Mouse (Mus musculus): ENCODE data around the gene Slc6a6. TPM values are rescaled to one million over a fixed set of nuclear protein-coding genes. Genes with fewer than 3 reads are reported as not detected.

The Slc6a6 gene
- polyA plus RNA-seq, 1 experiment from 2014 or later: 47.7 TPM

GRCm38 (mm10) chr6:91779206-91779605 lies 95.4 kb downstream of the Slc6a6 start:
- no peak for DNase-seq (ENCODE audit: low spot score)
- Histone ChIP-seq H3K4me1 (ENCODE audit: control insufficient read depth, insufficient read depth, low read length) (no peaks in the 10 kb centered on the region), H3K36me3 (ENCODE audit: control insufficient read depth, insufficient read depth, low read length) (no peaks in the 10 kb centered on the region), H3K4me2 (ENCODE audit: low read depth) (no peak overlapping the region), H3K27ac (ENCODE audit: low read depth, low read length) (no peak overlapping the region), H3K27me3 (ENCODE audit: control insufficient read depth, insufficient read depth, low read length) (no peaks in the 10 kb centered on the region), H3K9me3 (ENCODE audit: control insufficient read depth, low read length) (no peaks in the 10 kb centered on the region), H3K4me3 (ENCODE audit: low read depth, low read length) (no peak overlapping the region), H3K9ac (ENCODE audit: low read length) (no peak overlapping the region)
- ATAC-seq (ENCODE audit: insufficient read depth, low FRiP score, low TSS enrichment): no peak
- 60% methylated on average over 8 of the region's 9 CpGs for WGBS

DNA sequence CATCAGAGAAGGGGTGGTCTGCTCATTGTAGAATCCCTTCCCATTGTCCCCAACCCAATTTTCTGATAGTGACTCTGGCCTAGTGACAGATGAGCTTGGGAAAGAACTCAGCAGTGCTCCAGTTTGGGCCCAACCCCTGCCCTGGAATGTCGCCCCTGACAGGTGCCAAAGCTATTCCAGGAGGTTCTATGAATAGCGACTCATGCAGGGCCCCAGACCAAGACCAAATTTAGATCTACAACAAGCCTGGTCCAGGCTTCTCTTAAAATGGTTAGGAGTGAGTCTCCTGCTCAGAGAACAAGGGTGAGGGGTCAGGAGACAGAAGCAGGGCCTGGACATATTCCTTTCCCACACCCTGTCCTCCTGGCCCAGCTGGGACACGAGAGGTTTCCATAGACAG lies 101.2 kb downstream of the Slc6a6 start:
- WGBS: 87% methylated on average over 3 of the region's 3 CpGs
- Histone ChIP-seq H3K4me1 (ENCODE audit: control insufficient read depth, insufficient read depth, low read length) (no peaks in the 10 kb centered on the region), H3K9ac (ENCODE audit: low read length) (no peak overlapping the region), H3K27me3 (ENCODE audit: control insufficient read depth, insufficient read depth, low read length) (no peaks in the 10 kb centered on the region), H3K27ac (ENCODE audit: low read depth, low read length) (no peak overlapping the region), H3K4me2 (ENCODE audit: low read depth) (no peak overlapping the region), H3K36me3 (ENCODE audit: control insufficient read depth, insufficient read depth, low read length) (no peaks in the 10 kb centered on the region), H3K4me3 (ENCODE audit: low read depth, low read length) (no peak overlapping the region), H3K9me3 (ENCODE audit: control insufficient read depth, low read length) (no peaks in the 10 kb centered on the region)
- no peak for DNase-seq (ENCODE audit: low spot score)
- ATAC-seq (ENCODE audit: insufficient read depth, low FRiP score, low TSS enrichment): no peak

- Histone ChIP-seq H3K27me3 (ENCODE audit: control insufficient read depth, insufficient read depth, low read length) (no peaks in the 10 kb centered on the region), H3K9me3 (ENCODE audit: control insufficient read depth, low read length) (no peaks in the 10 kb centered on the region), H3K9ac (ENCODE audit: low read length) (no peak overlapping the region), H3K27ac (ENCODE audit: low read depth, low read length) (no peak overlapping the region), H3K36me3 (ENCODE audit: control insufficient read depth, insufficient read depth, low read length) (no peaks in the 10 kb centered on the region), H3K4me2 (ENCODE audit: low read depth) (no peak overlapping the region), H3K4me3 (ENCODE audit: low read depth, low read length) (no peak overlapping the region), H3K4me1 (ENCODE audit: control insufficient read depth, insufficient read depth, low read length) (no peaks in the 10 kb centered on the region)
- WGBS: 89% methylated on average over 9 of the region's 9 CpGs
- DNase-seq (ENCODE audit: low spot score) (no peak), ATAC-seq (ENCODE audit: insufficient read depth, low FRiP score, low TSS enrichment) (no peak)
These were observed 104.5 kb downstream of the Slc6a6 start for GRCm38 (mm10) chr6:91788311-91788798.

DNA sequence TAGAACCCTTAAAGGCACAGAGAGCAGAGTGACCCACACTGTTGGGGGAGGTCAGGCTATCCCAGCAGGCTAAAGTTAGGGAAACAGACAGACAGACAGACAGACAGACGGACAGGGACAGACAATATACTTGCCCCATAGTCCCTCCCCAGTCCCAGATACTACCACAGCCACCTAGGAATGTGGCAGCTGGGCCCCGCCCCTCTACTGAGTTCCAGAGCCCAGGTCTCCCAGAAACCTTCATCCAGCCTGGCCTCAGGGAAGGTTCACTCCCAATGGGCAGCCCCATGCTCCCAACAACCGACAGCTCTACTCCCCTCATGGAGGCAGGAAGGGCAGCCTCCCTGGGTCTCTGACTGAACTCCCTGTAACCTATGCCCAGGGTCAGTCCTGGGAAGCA lies 111.8 kb downstream of the Slc6a6 start:
- Histone ChIP-seq H3K4me1 (ENCODE audit: control insufficient read depth, insufficient read depth, low read length) (0 out of 2 replicates have a peak, but pooled peaks cover 3% of the 10 kb centered on the region), H3K4me2 (ENCODE audit: low read depth) (no peak overlapping the region), H3K4me3 (ENCODE audit: low read depth, low read length) (no peak overlapping the region), H3K9me3 (ENCODE audit: control insufficient read depth, low read length) (no peaks in the 10 kb centered on the region), H3K27me3 (ENCODE audit: control insufficient read depth, insufficient read depth, low read length) (no peaks in the 10 kb centered on the region), H3K27ac (ENCODE audit: low read depth, low read length) (no peak overlapping the region), H3K36me3 (ENCODE audit: control insufficient read depth, insufficient read depth, low read length) (no peaks in the 10 kb centered on the region), H3K9ac (ENCODE audit: low read length) (no peak overlapping the region)
- 62% methylated on average over 3 of the region's 3 CpGs for WGBS
- no peak for DNase-seq (ENCODE audit: low spot score)
- ATAC-seq (ENCODE audit: insufficient read depth, low FRiP score, low TSS enrichment): no peak

DNA sequence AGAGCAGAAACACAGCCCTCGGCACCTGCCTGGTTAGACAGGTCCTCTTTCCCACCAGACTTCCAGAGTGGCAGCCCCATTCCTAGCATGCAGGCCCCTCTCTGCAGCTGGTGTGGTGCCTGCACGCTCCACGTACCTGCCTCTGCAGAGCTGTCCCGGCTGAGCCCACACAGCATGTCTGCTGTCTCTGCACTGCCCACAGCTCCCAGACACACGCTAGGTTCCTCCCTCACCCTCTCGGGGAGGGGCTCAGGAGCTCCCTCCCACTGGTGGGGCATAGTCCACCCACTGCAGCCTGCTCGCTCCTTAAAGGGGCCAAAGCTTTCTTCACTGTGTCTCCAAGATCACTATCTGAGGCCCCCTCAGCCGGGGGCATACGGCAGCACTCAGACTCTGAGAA lies 112.2 kb downstream of the Slc6a6 start:
- Histone ChIP-seq H3K4me3 (ENCODE audit: low read depth, low read length) (no peak overlapping the region), H3K9me3 (ENCODE audit: control insufficient read depth, low read length) (no peaks in the 10 kb centered on the region), H3K4me2 (ENCODE audit: low read depth) (no peak overlapping the region), H3K27ac (ENCODE audit: low read depth, low read length) (no peak overlapping the region), H3K36me3 (ENCODE audit: control insufficient read depth, insufficient read depth, low read length) (no peaks in the 10 kb centered on the region), H3K27me3 (ENCODE audit: control insufficient read depth, insufficient read depth, low read length) (no peaks in the 10 kb centered on the region), H3K4me1 (ENCODE audit: control insufficient read depth, insufficient read depth, low read length) (0 out of 2 replicates have a peak, but pooled peaks cover 3% of the 10 kb centered on the region), H3K9ac (ENCODE audit: low read length) (no peak overlapping the region)
- WGBS: 68% methylated on average over 9 of the region's 9 CpGs
- DNase-seq (ENCODE audit: low spot score) (no peak), ATAC-seq (ENCODE audit: insufficient read depth, low FRiP score, low TSS enrichment) (no peak)

GRCm38 (mm10) chr6:91796736-91797135 lies 112.9 kb downstream of the Slc6a6 start:
- Histone ChIP-seq H3K27me3 (ENCODE audit: control insufficient read depth, insufficient read depth, low read length) (no peaks in the 10 kb centered on the region), H3K4me3 (ENCODE audit: low read depth, low read length) (no peak overlapping the region), H3K27ac (ENCODE audit: low read depth, low read length) (no peak overlapping the region), H3K9me3 (ENCODE audit: control insufficient read depth, low read length) (no peaks in the 10 kb centered on the region), H3K9ac (ENCODE audit: low read length) (no peak overlapping the region), H3K36me3 (ENCODE audit: control insufficient read depth, insufficient read depth, low read length) (no peaks in the 10 kb centered on the region), H3K4me1 (ENCODE audit: control insufficient read depth, insufficient read depth, low read length) (0 out of 2 replicates have a peak, but pooled peaks cover 3% of the 10 kb centered on the region), H3K4me2 (ENCODE audit: low read depth) (no peak overlapping the region)
- no peak for ATAC-seq (ENCODE audit: insufficient read depth, low FRiP score, low TSS enrichment)
- WGBS: 87% methylated on average over 4 of the region's 4 CpGs
- no peak for DNase-seq (ENCODE audit: low spot score)

GRCm38 (mm10) chr6:91798496-91798895 lies 114.6 kb downstream of the Slc6a6 start:
- H3K36me3 ChIP-seq (ENCODE audit: control insufficient read depth, insufficient read depth, low read length): no peaks in the 10 kb centered on the region
- DNase-seq (ENCODE audit: low spot score): no peak
- ATAC-seq (ENCODE audit: insufficient read depth, low FRiP score, low TSS enrichment): no peak
- H3K9ac ChIP-seq (ENCODE audit: low read length): no peak overlapping the region
- 77% methylated on average over 12 of the region's 12 CpGs for WGBS
- H3K9me3 ChIP-seq (ENCODE audit: control insufficient read depth, low read length): no peaks in the 10 kb centered on the region
- no peak overlapping the region for H3K27ac ChIP-seq (ENCODE audit: low read depth, low read length)
- no peak overlapping the region for H3K4me2 ChIP-seq (ENCODE audit: low read depth)
- H3K27me3 ChIP-seq (ENCODE audit: control insufficient read depth, insufficient read depth, low read length): no peaks in the 10 kb centered on the region
- 0 out of 2 replicates have a peak, but pooled peaks cover 3% of the 10 kb centered on the region for H3K4me1 ChIP-seq (ENCODE audit: control insufficient read depth, insufficient read depth, low read length)
- no peak overlapping the region for H3K4me3 ChIP-seq (ENCODE audit: low read depth, low read length)

DNA sequence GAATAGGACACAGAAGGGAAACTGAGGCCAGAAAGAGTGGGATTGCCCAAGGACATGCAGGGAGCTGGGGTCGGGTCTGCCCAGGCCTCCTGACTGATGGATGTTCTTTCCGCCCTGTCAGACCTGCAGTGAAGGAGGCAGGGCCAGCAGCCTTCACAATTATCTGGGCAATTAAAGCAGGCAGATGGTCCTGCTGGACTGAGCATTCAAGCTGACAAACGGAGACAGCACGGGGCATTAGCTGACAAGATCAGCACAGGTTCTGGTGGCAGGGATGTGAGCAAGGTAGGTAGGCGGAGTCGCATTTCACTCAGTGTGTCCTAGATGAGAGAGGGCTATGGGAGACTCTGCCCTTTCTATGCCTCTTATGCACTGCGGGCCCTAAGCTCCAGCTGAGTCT lies 120.3 kb downstream of the Slc6a6 start:
- no peaks in the 10 kb centered on the region for H3K36me3 ChIP-seq (ENCODE audit: control insufficient read depth, insufficient read depth, low read length)
- ATAC-seq (ENCODE audit: insufficient read depth, low FRiP score, low TSS enrichment) (no peak), DNase-seq (ENCODE audit: low spot score) (no peak)
- no peak overlapping the region for H3K4me3 ChIP-seq (ENCODE audit: low read depth, low read length)
- no peaks in the 10 kb centered on the region for H3K9me3 ChIP-seq (ENCODE audit: control insufficient read depth, low read length)
- H3K9ac ChIP-seq (ENCODE audit: low read length): no peak overlapping the region; the same call in 1 of the 2 replicates
- H3K4me2 ChIP-seq (ENCODE audit: low read depth): no peak overlapping the region
- H3K4me1 ChIP-seq (ENCODE audit: control insufficient read depth, insufficient read depth, low read length): no peaks in the 10 kb centered on the region
- peaks cover 16% of the 10 kb centered on the region for H3K27me3 ChIP-seq (ENCODE audit: control insufficient read depth, insufficient read depth, low read length)
- no peak overlapping the region for H3K27ac ChIP-seq (ENCODE audit: low read depth, low read length)
- WGBS: 35% methylated on average over 7 of the region's 7 CpGs

DNA sequence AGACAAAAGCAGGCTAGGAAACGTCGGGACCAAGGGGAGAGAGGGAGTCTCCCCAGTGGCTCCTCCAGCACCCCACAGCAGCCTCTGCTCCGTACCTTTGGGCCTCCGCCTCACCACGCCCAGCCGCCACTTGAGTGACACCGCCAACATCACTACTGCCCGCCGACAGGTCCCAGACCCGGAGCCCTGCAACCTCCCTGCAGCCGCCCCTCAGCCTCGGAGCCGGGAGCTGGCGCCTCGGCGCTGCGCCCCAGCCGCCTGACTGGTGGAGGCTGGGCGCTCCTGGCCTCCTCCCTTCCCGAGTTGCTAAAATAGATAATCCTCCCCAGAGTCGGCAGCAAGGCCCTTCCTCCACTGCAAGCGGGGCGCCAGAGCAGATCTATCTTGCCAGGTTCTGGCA lies 123.3 kb downstream of the Slc6a6 start:
- no peak for DNase-seq (ENCODE audit: low spot score)
- Histone ChIP-seq H3K27ac (ENCODE audit: low read depth, low read length) (no peak overlapping the region), H3K9me3 (ENCODE audit: control insufficient read depth, low read length) (no peaks in the 10 kb centered on the region), H3K27me3 (ENCODE audit: control insufficient read depth, insufficient read depth, low read length) (peaks cover 16% of the 10 kb centered on the region), H3K36me3 (ENCODE audit: control insufficient read depth, insufficient read depth, low read length) (no peaks in the 10 kb centered on the region), H3K4me1 (ENCODE audit: control insufficient read depth, insufficient read depth, low read length) (no peaks in the 10 kb centered on the region), H3K9ac (ENCODE audit: low read length) (no peak overlapping the region), H3K4me3 (ENCODE audit: low read depth, low read length) (no peak overlapping the region), H3K4me2 (ENCODE audit: low read depth) (peak overlapping the region; percentile 6; the same call in 1 of the 2 replicates)
- WGBS: 5% methylated on average over 19 of the region's 23 CpGs
- no peak for ATAC-seq (ENCODE audit: insufficient read depth, low FRiP score, low TSS enrichment)

Data from neural tube, embryonic 11.5 days (tissue).